Mouse (Mus musculus) MEL (cell line): ENCODE results near the gene Arid1b. TPM values are rescaled to one million over a fixed set of nuclear protein-coding genes. Genes with fewer than 3 reads are reported as not detected.

ENCODE experiments used
- DNase-seq: peaks from one replicate; pipeline ENCODE4 v3.0.0; 2011; ENCODE audit warnings: low read depth, low spot score
- H3K27ac ChIP-seq: 2 replicates; pipeline ENCODE4 v1.5.1; 2012; ENCODE audit warnings: low read depth, mild to moderate bottlenecking, control low read depth, low read length, moderate library complexity; ENCODE audit not compliant: control insufficient read depth
- H3K27me3 ChIP-seq, 2 experiments: fragments of 150-350 bp in 1 of 2; sonication (generic) in 1 of 2; 2 replicates each; pipeline ENCODE4 v1.6.1; 2012; ENCODE audit warnings: low read length in 2 of 2, mild to moderate bottlenecking in 2 of 2, improper control_type of control experiment in 1 of 2, moderate library complexity in 1 of 2; ENCODE audit not compliant: insufficient read depth in 2 of 2, control insufficient read depth in 1 of 2
- H3K36me3 ChIP-seq, 2 experiments: 2 replicates each; pipeline ENCODE4 v1.6.1; 2012 to 2014; ENCODE audit warnings: low read length in 2 of 2, improper control_type of control experiment in 1 of 2, inconsistent platforms in 1 of 2, mild to moderate bottlenecking in 1 of 2; ENCODE audit not compliant: insufficient read depth in 2 of 2, control insufficient read depth in 1 of 2
- H3K4me1 ChIP-seq, 2 experiments: fragments of 150-350 bp in 1 of 2; sonication (generic) in 1 of 2; 2 replicates each; pipeline ENCODE4 v1.6.1; 2012; ENCODE audit warnings: low read length in 2 of 2, improper control_type of control experiment in 1 of 2, mild to moderate bottlenecking in 1 of 2; ENCODE audit not compliant: insufficient read depth in 2 of 2, control insufficient read depth in 1 of 2
- H3K4me3 ChIP-seq, 2 experiments: fragments of 150-350 bp in 1 of 2; sonication (generic) in 1 of 2; 2 replicates each; pipeline ENCODE4 v1.5.1; 2012; ENCODE audit warnings: low read depth in 2 of 2, low read length in 2 of 2, mild to moderate bottlenecking in 2 of 2, moderate library complexity in 2 of 2, control low read depth in 1 of 2, improper control_type of control experiment in 1 of 2; ENCODE audit not compliant: control insufficient read depth in 1 of 2, insufficient read depth in 1 of 2
- H3K79me2 ChIP-seq: 2 replicates; pipeline ENCODE4 v1.6.1; 2012; ENCODE audit warnings: mild to moderate bottlenecking, low read length, moderate library complexity; ENCODE audit not compliant: control insufficient read depth, poor library complexity, insufficient read depth
- H3K9ac ChIP-seq: 2 replicates; pipeline ENCODE4 v1.6.1; 2012; ENCODE audit warnings: low read depth, mild to moderate bottlenecking, control low read depth, low read length, moderate library complexity; ENCODE audit not compliant: control insufficient read depth, poor library complexity, severe bottlenecking
- H3K9me3 ChIP-seq: fragments of 150-350 bp; sonication (generic); replicated peaks from 2 replicates; pipeline ENCODE4 v1.6.1; 2012; ENCODE audit warnings: mild to moderate bottlenecking, low read length, improper control_type of control experiment, moderate library complexity; ENCODE audit not compliant: insufficient read depth
- CHD1 ChIP-seq: IDR thresholded peaks from 2 replicates; pipeline ENCODE4 v1.6.1; 2012; ENCODE audit warnings: low read depth, mild to moderate bottlenecking, inconsistent platforms, low read length, improper control_type of control experiment
- CHD2 ChIP-seq: IDR thresholded peaks from 2 replicates; pipeline ENCODE4 v1.6.1; 2011; ENCODE audit warnings: low read length, improper control_type of control experiment
- CTCF ChIP-seq, 3 experiments: IDR thresholded peaks in 2 of 3; conservative IDR thresholded peaks in 1 of 3; 2 replicates each; pipeline ENCODE4 v1.5.1; 2011 to 2012; ENCODE audit warnings: low read length in 3 of 3, low read depth in 2 of 3, mild to moderate bottlenecking in 2 of 3, improper control_type of control experiment in 1 of 3, inconsistent platforms in 1 of 3, mixed read lengths in 1 of 3, moderate library complexity in 1 of 3; ENCODE audit not compliant: control insufficient read depth in 1 of 3, insufficient read depth in 1 of 3, poor library complexity in 1 of 3, severe bottlenecking in 1 of 3
- ELF1 ChIP-seq: IDR thresholded peaks from 2 replicates; pipeline ENCODE4 v1.6.1; 2014; ENCODE audit warnings: low read depth, mild to moderate bottlenecking, inconsistent platforms, low read length, improper control_type of control experiment, moderate library complexity
- GABPA ChIP-seq: IDR thresholded peaks from 2 replicates; pipeline ENCODE4 v1.6.1; 2012; ENCODE audit warnings: low read depth, mild to moderate bottlenecking, inconsistent platforms, low read length, improper control_type of control experiment, moderate library complexity
- GATA1 ChIP-seq: IDR thresholded peaks from 2 replicates; pipeline ENCODE4 v1.6.1; 2011; ENCODE audit warnings: low read depth, low read length, improper control_type of control experiment
- HCFC1 ChIP-seq: IDR thresholded peaks from 2 replicates; pipeline ENCODE4 v1.6.1; 2012; ENCODE audit warnings: low read depth, mild to moderate bottlenecking, inconsistent platforms, low read length, improper control_type of control experiment, moderate library complexity
- JUND ChIP-seq: IDR thresholded peaks from 2 replicates; pipeline ENCODE4 v1.6.1; 2011; ENCODE audit warnings: low read depth, mild to moderate bottlenecking, improper control_type of control experiment, low read length
- MAFK ChIP-seq: IDR thresholded peaks from 2 replicates; pipeline ENCODE4 v1.6.1; 2011; ENCODE audit warnings: low read depth, mild to moderate bottlenecking, low read length, improper control_type of control experiment, borderline replicate concordance
- MAX ChIP-seq: IDR thresholded peaks from 2 replicates; pipeline ENCODE4 v1.6.1; 2011; ENCODE audit warnings: low read length, improper control_type of control experiment
- MXI1 ChIP-seq: IDR thresholded peaks from 2 replicates; pipeline ENCODE4 v1.6.1; 2011; ENCODE audit warnings: mild to moderate bottlenecking, low read depth, low read length, improper control_type of control experiment
- MYB ChIP-seq: IDR thresholded peaks from 2 replicates; pipeline ENCODE4 v1.6.1; 2011; ENCODE audit warnings: mild to moderate bottlenecking, low read depth, low read length, improper control_type of control experiment
- MYC ChIP-seq: IDR thresholded peaks from 2 replicates; pipeline ENCODE4 v1.6.1; 2011; ENCODE audit warnings: low read depth, mild to moderate bottlenecking, low read length, improper control_type of control experiment, moderate library complexity
- NELFE ChIP-seq: IDR thresholded peaks from 2 replicates; pipeline ENCODE4 v1.6.1; 2011; ENCODE audit warnings: low read depth, low read length, improper control_type of control experiment
- NRF1 ChIP-seq: IDR thresholded peaks from 2 replicates; pipeline ENCODE4 v1.6.1; 2014; ENCODE audit warnings: low read depth, mild to moderate bottlenecking, inconsistent platforms, low read length, improper control_type of control experiment, moderate library complexity; ENCODE audit not compliant: poor library complexity, insufficient read depth, severe bottlenecking
- POLR2A ChIP-seq, 2 experiments: IDR thresholded peaks; 2 replicates each; pipeline ENCODE4 v1.6.1; 2011 to 2012; ENCODE audit warnings: low read length in 2 of 2, mild to moderate bottlenecking in 2 of 2, control low read depth in 1 of 2, improper control_type of control experiment in 1 of 2, low read depth in 1 of 2, moderate library complexity in 1 of 2; ENCODE audit not compliant: control insufficient read depth in 1 of 2, insufficient read depth in 1 of 2, poor library complexity in 1 of 2
- RAD21 ChIP-seq: IDR thresholded peaks from 2 replicates; pipeline ENCODE4 v1.6.1; 2011; ENCODE audit warnings: mild to moderate bottlenecking, low read depth, low read length, improper control_type of control experiment
- RCOR1 ChIP-seq: IDR thresholded peaks from 2 replicates; pipeline ENCODE4 v1.6.1; 2012; ENCODE audit warnings: low read depth, mild to moderate bottlenecking, inconsistent platforms, low read length, improper control_type of control experiment
- SIN3A ChIP-seq: IDR thresholded peaks from 2 replicates; pipeline ENCODE4 v1.6.1; 2012; ENCODE audit warnings: low read length, improper control_type of control experiment, inconsistent platforms
- TBP ChIP-seq: IDR thresholded peaks from 2 replicates; pipeline ENCODE4 v1.8.0; 2011; ENCODE audit warnings: low read depth, low read length, improper control_type of control experiment
- TCF12 ChIP-seq: IDR thresholded peaks from 2 replicates; pipeline ENCODE4 v1.6.1; 2014; ENCODE audit warnings: low read depth, mild to moderate bottlenecking, inconsistent platforms, low read length, improper control_type of control experiment, moderate library complexity
- UBTF ChIP-seq: IDR thresholded peaks from 2 replicates; pipeline ENCODE4 v1.6.1; 2012; ENCODE audit warnings: low read depth, mild to moderate bottlenecking, inconsistent platforms, low read length, improper control_type of control experiment, moderate library complexity, borderline replicate concordance; ENCODE audit not compliant: insufficient read depth
- USF1 ChIP-seq: IDR thresholded peaks from 2 replicates; pipeline ENCODE4 v1.6.1; 2014; ENCODE audit warnings: low read depth, mild to moderate bottlenecking, inconsistent platforms, low read length, improper control_type of control experiment, moderate library complexity
- USF2 ChIP-seq, 2 experiments: IDR thresholded peaks; 2 replicates each; pipeline ENCODE4 v1.6.1; 2011 to 2012; ENCODE audit warnings: improper control_type of control experiment in 2 of 2, low read length in 2 of 2, borderline replicate concordance in 1 of 2, inconsistent platforms in 1 of 2, low read depth in 1 of 2, mild to moderate bottlenecking in 1 of 2; ENCODE audit not compliant: insufficient read depth in 1 of 2
- ZC3H11A ChIP-seq: IDR thresholded peaks from 2 replicates; pipeline ENCODE4 v1.6.1; 2012; ENCODE audit warnings: low read depth, mild to moderate bottlenecking, inconsistent platforms, low read length, improper control_type of control experiment
- ZMIZ1 ChIP-seq: IDR thresholded peaks from 2 replicates; pipeline ENCODE4 v1.6.1; 2012; ENCODE audit warnings: low read depth, mild to moderate bottlenecking, inconsistent platforms, low read length, improper control_type of control experiment, moderate library complexity
- polyA plus RNA-seq, 2 experiments: library from polyadenylated mRNA; stranded (reverse) in 1 of 2; unstranded in 1 of 2; fragments of >175 nt in 1 of 2; fragments of >200 nt in 1 of 2; gene quantifications; 2 replicates each; pipeline versions ENCODE4 v1.2.1 to v1.2.4; 2012; ENCODE audit warnings: low replicate concordance in 2 of 2, low read depth in 1 of 2; ENCODE audit not compliant: insufficient read length in 2 of 2, insufficient read depth in 1 of 2, missing spikeins in 1 of 2
- total RNA-seq: library from RNA; depleted of rRNA; stranded (reverse); fragments of 300-350 nt; gene quantifications from 2 replicates; pipeline ENCODE4 v1.2.3, GENCODE M21; 2012

The Arid1b gene
- total and polyA plus RNA-seq, 3 experiments: 13.4 to 17.4 TPM; not detected in 1

DNA sequence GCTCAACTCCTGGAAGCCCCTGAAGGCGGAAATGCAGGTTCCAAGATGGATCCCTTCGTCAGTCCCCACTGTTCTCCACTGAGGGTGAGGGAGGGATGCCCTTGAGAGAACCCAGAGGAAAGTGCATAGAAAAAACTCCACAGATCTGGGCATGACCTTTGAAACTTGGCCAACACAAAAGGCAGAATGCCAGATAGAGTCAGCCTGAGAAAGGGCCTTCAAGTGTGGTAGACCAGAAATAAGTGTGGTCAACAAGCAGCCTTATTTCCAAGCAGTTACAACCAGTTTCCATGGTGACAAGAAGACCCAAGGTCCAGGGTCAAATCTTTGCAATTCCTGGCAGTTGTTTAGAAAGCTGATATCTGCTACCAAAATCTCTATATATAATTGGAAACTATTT, 366.6 kb downstream of the Arid1b start:
- no peak for DNase-seq

DNA sequence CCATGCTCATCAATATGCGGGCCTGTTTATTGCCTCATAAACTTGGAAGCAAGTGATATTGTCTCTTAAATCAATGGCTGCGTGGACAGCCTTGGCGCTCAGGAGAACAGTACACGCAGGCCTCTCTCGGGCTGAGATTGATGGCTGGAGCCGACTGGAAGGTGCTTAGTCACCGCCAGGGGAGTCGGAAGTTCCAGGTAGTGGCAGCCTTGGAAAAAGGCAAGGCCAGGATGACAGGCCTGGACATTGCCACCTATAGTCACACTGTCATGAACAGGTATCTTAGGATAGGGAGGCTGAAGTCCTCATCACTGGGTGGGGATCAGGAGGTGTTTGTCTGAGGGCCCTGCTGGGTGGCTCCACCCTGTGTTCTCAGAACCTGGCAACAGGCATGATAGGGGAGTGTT, 371.9 kb downstream of the Arid1b start:
- Histone ChIP-seq H3K27ac (no peak overlapping the region), H3K27me3 (peaks cover under 1 to 5% of the 10 kb centered on the region in 2 experiments), H3K4me1 (no peaks in the 10 kb centered on the region), H3K79me2 (no peaks in the 10 kb centered on the region), H3K9me3 (no peaks in the 10 kb centered on the region), H3K36me3 (no peaks in the 10 kb centered on the region), H3K9ac (no peak overlapping the region), H3K4me3 (no peak overlapping the region)
- no peak for DNase-seq
- TF ChIP-seq SIN3A (no peak), TBP (no peak), MAX (no peak)

More for the DNA sequence above, 366.6 kb downstream of the Arid1b start:
- TF ChIP-seq MYB: no peak
- TF ChIP-seq MXI1: no peak
- no peak for TF ChIP-seq CHD2
- no peak for TF ChIP-seq ELF1
- no peak for TF ChIP-seq GATA1
- TF ChIP-seq HCFC1: no peak
- Histone ChIP-seq H3K4me1 (no peaks in the 10 kb centered on the region), H3K27ac (no peak overlapping the region), H3K4me3 (no peak overlapping the region), H3K79me2 (no peaks in the 10 kb centered on the region), H3K36me3 (no peaks in the 10 kb centered on the region), H3K9ac (no peak overlapping the region), H3K27me3 (no peaks in the 10 kb centered on the region), H3K9me3 (no peaks in the 10 kb centered on the region)

DNA sequence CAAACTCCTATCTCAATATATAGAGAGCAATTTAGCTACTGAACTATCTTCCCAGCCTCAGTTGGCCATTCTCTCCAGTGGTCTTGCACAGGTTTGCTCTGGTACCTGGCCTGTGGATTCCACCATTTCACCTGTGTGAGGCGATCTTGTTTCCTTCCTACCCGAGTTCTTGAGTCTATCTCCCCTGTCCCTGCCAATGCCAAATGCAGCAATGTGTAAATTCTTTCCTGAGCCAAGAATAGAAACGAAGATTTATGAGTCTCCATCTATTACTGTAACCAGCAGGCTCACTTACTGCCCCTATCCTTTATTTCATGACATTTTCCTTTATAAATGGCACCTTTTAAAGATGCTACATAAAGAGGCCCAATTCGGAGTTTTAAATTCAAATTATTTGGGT, 376.9 kb downstream of the Arid1b start:
- no peaks in the 10 kb centered on the region for H3K9me3 ChIP-seq
- peaks cover 8 to 9% of the 10 kb centered on the region in 2 experiments for H3K27me3 ChIP-seq
- H3K79me2 ChIP-seq: no peaks in the 10 kb centered on the region
- no peak overlapping the region for H3K9ac ChIP-seq
- no peak for TF ChIP-seq UBTF
- TF ChIP-seq NELFE: no peak
- no peak for TF ChIP-seq RCOR1
- no peak for TF ChIP-seq JUND
- TF ChIP-seq MAFK: no peak
- no peak for TF ChIP-seq MAX
- no peak for TF ChIP-seq RAD21
- no peak for TF ChIP-seq USF1
- TF ChIP-seq ZC3H11A: no peak
- no peak for TF ChIP-seq CTCF (IDR thresholded peaks at IDR 0.05 in 2 of 3, conservative IDR thresholded peaks at IDR 0.05 in 1 of 3; ENCODE audit: control insufficient read depth in 1 of 3, insufficient read depth in 1 of 3, low read depth in 2 of 3, low read length in 3 of 3, poor library complexity in 1 of 3, severe bottlenecking in 1 of 3)
- TF ChIP-seq GABPA: no peak
- TF ChIP-seq MYC: no peak
- no peak for TF ChIP-seq CHD1
- TF ChIP-seq POLR2A (IDR thresholded peaks at IDR 0.05; ENCODE audit: control insufficient read depth in 1 of 2, insufficient read depth in 1 of 2, low read depth in 1 of 2, low read length in 2 of 2, poor library complexity in 1 of 2): no peak
- TF ChIP-seq TCF12: no peak
- no peak for TF ChIP-seq ZMIZ1
- TF ChIP-seq USF2 (IDR thresholded peaks at IDR 0.05; ENCODE audit: borderline replicate concordance in 1 of 2, insufficient read depth in 1 of 2, low read depth in 1 of 2, low read length in 2 of 2): no peak
- TF ChIP-seq SIN3A: no peak
- no peak for TF ChIP-seq NRF1
- no peak for TF ChIP-seq TBP
- no peak overlapping the region for H3K27ac ChIP-seq
- H3K4me1 ChIP-seq: no peaks in the 10 kb centered on the region
- no peaks in the 10 kb centered on the region for H3K36me3 ChIP-seq
- no peak overlapping the region for H3K4me3 ChIP-seq
- DNase-seq: no peak
